Mouse (Mus musculus) myocyte (in vitro differentiated cells): ENCODE data around the gene Atad2b. TPM values are rescaled to one million over a fixed set of nuclear protein-coding genes. Genes with fewer than 3 reads are reported as not detected.
"Not testable (repeated sequence)": the region's sequence is repeated elsewhere in the genome, so short reads cannot be mapped to it uniquely, and the experiment has no call there.

Experiments used
- H3K27me3 ChIP-seq: one replicate; pipeline ENCODE4 v1.6.1; 2011; ENCODE audit not compliant: control insufficient read depth, insufficient read depth, insufficient read length
- H3K36me3 ChIP-seq: one replicate; pipeline ENCODE4 v1.6.1; 2011; ENCODE audit not compliant: control insufficient read depth, insufficient read depth
- H3K4me2 ChIP-seq: one replicate; pipeline ENCODE4 v1.6.1; 2011; ENCODE audit warnings: low read depth, control low read depth
- H3K4me3 ChIP-seq: one replicate; pipeline ENCODE4 v1.5.1; 2011; ENCODE audit warnings: mild to moderate bottlenecking, control low read depth, moderate library complexity
- H3K79me2 ChIP-seq: one replicate; pipeline ENCODE4 v1.6.1; 2011; ENCODE audit not compliant: control insufficient read depth, insufficient read depth
- H3ac ChIP-seq: one replicate; pipeline ENCODE4 v1.6.1; 2011; ENCODE audit not compliant: control insufficient read depth, insufficient read length
- CEBPB ChIP-seq: IDR thresholded peaks from 2 replicates; pipeline ENCODE4 v1.6.1; 2011; ENCODE audit warnings: mild to moderate bottlenecking, moderate library complexity; ENCODE audit not compliant: poor library complexity, insufficient read depth, severe bottlenecking
- E2F4 ChIP-seq: IDR thresholded peaks from one replicate; pipeline ENCODE4 v1.6.1; 2011; ENCODE audit warnings: mild to moderate bottlenecking, control low read depth, moderate library complexity; ENCODE audit not compliant: insufficient read depth
- MAX ChIP-seq: IDR thresholded peaks from one replicate; pipeline ENCODE4 v1.6.1; 2011; ENCODE audit warnings: low read depth, mild to moderate bottlenecking, control low read depth
- MYOD1 ChIP-seq, 3 experiments: IDR thresholded peaks; one replicate each; pipeline ENCODE4 v1.6.1; 2011; ENCODE audit warnings: control low read depth in 2 of 3, low read depth in 2 of 3, mild to moderate bottlenecking in 2 of 3, moderate library complexity in 1 of 3; ENCODE audit not compliant: insufficient read length in 2 of 3, control insufficient read depth in 1 of 3
- MYOG ChIP-seq, 3 experiments: IDR thresholded peaks; one replicate each; pipeline ENCODE4 v1.6.1; 2011; ENCODE audit warnings: control low read depth in 2 of 3, low read depth in 2 of 3, mild to moderate bottlenecking in 2 of 3; ENCODE audit not compliant: insufficient read length in 2 of 3, control insufficient read depth in 1 of 3, insufficient read depth in 1 of 3
- POLR2A ChIP-seq: IDR thresholded peaks from one replicate; pipeline ENCODE4 v1.6.1; 2011; ENCODE audit warnings: low read depth, mild to moderate bottlenecking, control low read depth, moderate library complexity; ENCODE audit not compliant: insufficient read length
- POLR2AphosphoS2 ChIP-seq: IDR thresholded peaks from one replicate; pipeline ENCODE4 v1.6.1; 2011; ENCODE audit warnings: low read depth, control low read depth; ENCODE audit not compliant: insufficient read length
- REST ChIP-seq: IDR thresholded peaks from one replicate; pipeline ENCODE4 v1.6.1; 2011; ENCODE audit warnings: mild to moderate bottlenecking, control low read depth, moderate library complexity; ENCODE audit not compliant: insufficient read depth, insufficient read length
- SRF ChIP-seq: IDR thresholded peaks from one replicate; pipeline ENCODE4 v1.6.1; 2011; ENCODE audit warnings: low read depth; ENCODE audit not compliant: control insufficient read depth, insufficient read length
- TCF12 ChIP-seq: IDR thresholded peaks from one replicate; pipeline ENCODE4 v1.6.1; 2011; ENCODE audit warnings: mild to moderate bottlenecking, control low read depth; ENCODE audit not compliant: poor library complexity, insufficient read depth, severe bottlenecking
- TCF3 ChIP-seq: IDR thresholded peaks from one replicate; pipeline ENCODE4 v1.6.1; 2011; ENCODE audit warnings: low read depth, control low read depth; ENCODE audit not compliant: insufficient read length
- USF1 ChIP-seq: IDR thresholded peaks from one replicate; pipeline ENCODE4 v1.6.1; 2011; ENCODE audit warnings: low read depth, mild to moderate bottlenecking, control low read depth, moderate library complexity
- polyA plus RNA-seq: library from polyadenylated mRNA; unstranded; fragments of >200 nt; fragmentation: generic; extraction: Trizol; gene quantifications from one replicate; pipeline ENCODE4 v1.2.1, GENCODE M21; 2012; ENCODE audit warnings: missing spikeins

The Atad2b gene
- polyA plus RNA-seq, 1 experiment = 3.7 TPM

DNA sequence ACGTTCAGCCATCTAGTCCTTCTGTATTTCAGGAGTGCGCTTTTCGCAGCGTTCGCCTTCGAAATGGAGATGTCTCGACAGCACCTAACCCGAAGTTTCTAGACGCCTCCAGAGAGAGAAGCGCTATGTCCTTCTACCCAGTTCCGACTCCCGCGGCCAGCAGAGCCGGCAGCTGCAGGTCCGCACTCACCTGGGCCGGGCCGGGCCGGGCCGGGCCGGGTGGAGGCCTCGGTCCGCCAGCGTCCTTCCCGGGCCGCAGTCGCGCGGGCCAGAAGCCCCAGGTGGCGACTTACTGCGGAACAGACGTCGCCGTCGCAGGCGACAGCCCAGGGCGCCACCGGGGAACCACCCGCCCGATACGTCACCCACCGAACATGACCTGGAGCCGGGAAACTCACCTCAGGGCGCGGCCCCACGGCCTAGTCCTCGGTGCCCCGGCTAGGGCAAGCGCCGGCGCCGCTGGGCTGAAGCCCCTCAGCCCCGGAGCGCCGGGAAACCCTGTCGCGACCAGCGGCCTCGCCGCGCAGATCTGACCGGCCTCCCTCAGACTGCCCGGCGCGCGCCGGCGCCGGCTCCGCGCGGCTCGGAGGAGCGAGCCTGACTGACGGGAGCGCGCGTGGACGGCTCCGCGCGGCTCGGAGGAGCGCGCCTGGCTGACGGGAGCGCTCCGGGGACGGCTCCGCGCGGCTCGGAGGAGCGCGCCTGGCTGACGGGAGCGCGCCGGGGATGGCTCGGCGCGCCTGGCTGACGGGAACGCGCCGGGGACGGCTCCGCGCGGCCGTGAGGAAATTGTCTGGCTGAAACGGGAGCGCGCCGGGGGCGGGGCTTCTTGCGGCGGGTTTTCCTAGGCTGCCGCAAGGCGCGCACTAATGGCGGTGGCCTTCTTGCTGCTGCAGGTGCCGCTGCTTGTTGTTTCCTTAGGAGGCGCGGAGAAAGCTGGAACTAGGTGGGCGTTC is 9.9 kb upstream of the Atad2b start, which contains the start of gene Ubxn2a:
Ubxn2a (minus strand) TSS at position 755 of the 956 bp plus-strand sequence.
- H3K36me3 ChIP-seq = no peaks in the 10 kb centered on the region
- H3K27me3 ChIP-seq = no peaks in the 10 kb centered on the region
- peaks cover 3% of the 10 kb centered on the region for H3K79me2 ChIP-seq
- peak within 1 kb of the TSS; percentile 88 for H3K4me2 ChIP-seq
- peak within 1 kb of the TSS; percentile 17 for H3ac ChIP-seq
- peak within 1 kb of the TSS; percentile 31 for H3K4me3 ChIP-seq
- peak in 1 of 3 experiments; percentile 32 for TF ChIP-seq MYOG (IDR thresholded peaks at IDR 0.05; ENCODE audit: control insufficient read depth in 1 of 3, insufficient read depth in 1 of 3, insufficient read length in 2 of 3, low read depth in 2 of 3)
- no peak for TF ChIP-seq TCF12
- TF ChIP-seq POLR2A = peak; percentile 67
- no peak for TF ChIP-seq CEBPB
- no peak for TF ChIP-seq SRF
- TF ChIP-seq MYOD1 (IDR thresholded peaks at IDR 0.05; ENCODE audit: control insufficient read depth in 1 of 3, insufficient read length in 2 of 3, low read depth in 2 of 3) = no peak
- TF ChIP-seq REST = no peak
- no peak for TF ChIP-seq USF1
- no peak for TF ChIP-seq MAX
- peak; percentile 34 for TF ChIP-seq E2F4
- no peak for TF ChIP-seq TCF3
- peak; percentile 42 for TF ChIP-seq POLR2AphosphoS2

DNA sequence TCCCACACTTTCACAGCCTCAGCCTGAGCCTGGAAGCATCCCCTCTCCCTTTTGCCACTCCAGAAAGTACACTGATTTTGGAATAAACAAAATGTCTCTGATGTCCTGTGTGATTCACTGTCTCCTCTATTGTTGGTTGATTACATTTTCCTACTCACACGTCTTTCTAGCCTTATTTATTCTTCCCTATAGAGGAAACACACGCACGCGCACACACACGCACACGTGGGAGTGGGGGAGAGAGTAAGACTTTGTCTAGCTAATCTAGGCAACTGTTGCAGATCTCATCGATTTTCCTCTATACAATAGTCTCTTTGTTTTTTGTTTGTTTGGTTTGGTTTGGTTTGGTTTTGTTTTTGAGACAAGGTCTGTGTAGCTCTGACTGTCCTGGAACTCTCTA is 8.8 kb upstream of the Atad2b start:
- H3K4me3 ChIP-seq = peak overlapping the region; percentile 31
- H3ac ChIP-seq = no peak overlapping the region
- H3K36me3 ChIP-seq = no peaks in the 10 kb centered on the region
- H3K79me2 ChIP-seq = peaks cover 3% of the 10 kb centered on the region
- TF ChIP-seq E2F4 (no peak), REST (no peak), SRF (no peak), CEBPB (no peak), TCF3 (no peak), POLR2A (no peak), POLR2AphosphoS2 (no peak), MAX (no peak), USF1 (no peak), MYOD1 (IDR thresholded peaks at IDR 0.05; ENCODE audit: control insufficient read depth in 1 of 3, insufficient read length in 2 of 3, low read depth in 2 of 3) (no peak), MYOG (IDR thresholded peaks at IDR 0.05; ENCODE audit: control insufficient read depth in 1 of 3, insufficient read depth in 1 of 3, insufficient read length in 2 of 3, low read depth in 2 of 3) (no peak), TCF12 (no peak)
- H3K4me2 ChIP-seq = peak overlapping the region; percentile 77
- no peaks in the 10 kb centered on the region for H3K27me3 ChIP-seq

DNA sequence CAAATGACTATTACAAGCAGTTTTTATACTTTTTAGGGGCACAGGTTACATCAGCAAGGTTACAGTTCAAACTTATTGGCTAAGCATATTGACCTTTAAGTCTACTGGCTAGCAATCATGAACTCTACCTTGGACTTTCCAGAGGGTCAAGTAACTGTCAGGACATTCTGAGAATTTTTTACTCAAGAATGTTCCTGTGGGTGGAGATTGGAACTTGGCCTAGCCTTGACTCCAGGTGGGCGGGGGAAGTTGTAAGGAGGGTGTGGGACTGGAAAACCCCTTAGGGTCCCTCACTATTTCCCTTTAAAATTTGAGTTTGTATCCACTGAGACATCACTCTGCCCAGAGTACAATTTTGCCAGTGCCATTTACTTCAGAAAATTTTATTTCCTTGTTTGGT is 6.7 kb upstream of the Atad2b start:
- not testable (repeated sequence) for H3K27me3 ChIP-seq

DNA sequence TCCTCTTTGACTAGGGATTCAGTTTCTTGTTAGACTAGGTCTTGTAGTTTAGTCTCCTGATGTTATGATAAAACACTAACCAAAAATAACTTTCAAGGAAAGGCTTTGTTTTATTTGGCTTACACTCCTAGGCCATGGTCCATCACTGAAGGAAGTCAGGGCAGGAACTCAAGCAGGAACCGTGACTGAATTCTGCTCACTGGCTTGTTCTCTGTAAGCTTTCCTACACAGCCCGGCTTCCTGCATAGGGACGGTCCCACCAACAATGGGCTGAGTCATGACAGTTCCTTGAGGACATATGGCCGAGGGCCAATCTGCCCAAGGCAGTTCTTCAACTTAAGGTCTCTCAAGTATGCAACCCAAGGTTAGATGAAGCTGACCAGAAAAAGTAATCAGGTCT is 5.4 kb upstream of the Atad2b start:
- H3K36me3 ChIP-seq = no peaks in the 10 kb centered on the region
- no peaks in the 10 kb centered on the region for H3K27me3 ChIP-seq
- TF ChIP-seq USF1 (no peak), REST (no peak), TCF12 (no peak), POLR2A (no peak), MYOG (IDR thresholded peaks at IDR 0.05; ENCODE audit: control insufficient read depth in 1 of 3, insufficient read depth in 1 of 3, insufficient read length in 2 of 3, low read depth in 2 of 3) (no peak), CEBPB (no peak), POLR2AphosphoS2 (no peak), MAX (no peak), MYOD1 (IDR thresholded peaks at IDR 0.05; ENCODE audit: control insufficient read depth in 1 of 3, insufficient read length in 2 of 3, low read depth in 2 of 3) (no peak), E2F4 (no peak), SRF (no peak), TCF3 (no peak)
- H3K4me2 ChIP-seq = no peak overlapping the region
- no peak overlapping the region for H3ac ChIP-seq
- no peak overlapping the region for H3K4me3 ChIP-seq
- H3K79me2 ChIP-seq = peaks cover 3% of the 10 kb centered on the region

More for the DNA sequence above, 6.7 kb upstream of the Atad2b start:
- not testable (repeated sequence) for H3K36me3 ChIP-seq, H3K79me2 ChIP-seq, H3K4me3 ChIP-seq, H3K4me2 ChIP-seq, H3ac ChIP-seq

DNA sequence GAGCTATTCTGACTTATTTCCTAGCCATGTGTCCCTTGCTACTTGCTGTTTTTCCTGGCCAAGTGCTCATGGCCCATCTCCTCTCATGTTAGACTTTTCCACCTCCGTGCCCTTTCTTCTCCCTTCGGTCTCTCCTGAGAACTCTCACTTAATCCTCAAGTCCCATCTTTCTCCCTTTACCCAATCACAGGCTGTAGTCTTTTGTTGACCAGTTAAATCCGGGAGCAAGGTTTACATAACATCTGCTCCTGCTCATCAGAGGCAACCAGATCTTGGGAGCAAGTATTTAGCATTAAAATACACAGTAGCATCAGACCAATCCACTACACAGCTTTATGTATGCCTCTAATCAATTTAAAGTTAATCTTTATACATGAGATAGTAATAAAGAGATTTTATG is 2.7 kb upstream of the Atad2b start:
- no peaks in the 10 kb centered on the region for H3K36me3 ChIP-seq
- peaks cover 15% of the 10 kb centered on the region for H3K79me2 ChIP-seq
- TF ChIP-seq TCF3 (no peak), REST (no peak), TCF12 (no peak), CEBPB (no peak), MYOG (IDR thresholded peaks at IDR 0.05; ENCODE audit: control insufficient read depth in 1 of 3, insufficient read depth in 1 of 3, insufficient read length in 2 of 3, low read depth in 2 of 3) (no peak), POLR2AphosphoS2 (no peak), USF1 (no peak), POLR2A (no peak), SRF (no peak), MAX (no peak), MYOD1 (IDR thresholded peaks at IDR 0.05; ENCODE audit: control insufficient read depth in 1 of 3, insufficient read length in 2 of 3, low read depth in 2 of 3) (no peak), E2F4 (no peak)
- no peak overlapping the region for H3K4me2 ChIP-seq
- no peaks in the 10 kb centered on the region for H3K27me3 ChIP-seq
- no peak overlapping the region for H3K4me3 ChIP-seq
- no peak overlapping the region for H3ac ChIP-seq
